Mouse (Mus musculus) embryonic facial prominence, embryonic 13.5 days (tissue): ENCODE measurements around the gene Cul7. TPM values are rescaled to one million over a fixed set of nuclear protein-coding genes. Genes with fewer than 3 reads are reported as not detected.

Experiments
- ATAC-seq: fragments of 200-750 bp; cut with Nextera tagmentation; 2 replicates; pipeline ENCODE4 v1.8.0; 2017; ENCODE audit warnings: low read depth; ENCODE audit not compliant: insufficient number of reproducible peaks, insufficient read depth, low FRiP score, low TSS enrichment
- H3K27ac ChIP-seq: fragments of 300-500 bp; sonication (generic); 2 replicates; pipeline ENCODE4 v1.5.1; 2015; ENCODE audit warnings: moderate library complexity, mild to moderate bottlenecking, inconsistent platforms
- H3K27me3 ChIP-seq: fragments of 300-500 bp; sonication (generic); 2 replicates; pipeline ENCODE4 v1.6.1; 2015; ENCODE audit warnings: mild to moderate bottlenecking, inconsistent platforms
- H3K36me3 ChIP-seq: fragments of 300-500 bp; sonication (generic); 2 replicates; pipeline ENCODE4 v1.6.1; 2015; ENCODE audit warnings: mild to moderate bottlenecking, inconsistent platforms
- H3K4me1 ChIP-seq: fragments of 300-500 bp; sonication (generic); 2 replicates; pipeline ENCODE4 v1.6.1; 2015; ENCODE audit warnings: inconsistent platforms
- H3K4me2 ChIP-seq: fragments of 300-500 bp; sonication (generic); 2 replicates; pipeline ENCODE4 v1.6.1; 2015; ENCODE audit warnings: moderate library complexity, mild to moderate bottlenecking, inconsistent platforms
- H3K4me3 ChIP-seq: fragments of 300-500 bp; sonication (generic); 2 replicates; pipeline ENCODE4 v1.5.1; 2015; ENCODE audit warnings: mild to moderate bottlenecking, inconsistent platforms
- H3K9ac ChIP-seq: fragments of 300-500 bp; sonication (generic); 2 replicates; pipeline ENCODE4 v1.6.1; 2015; ENCODE audit warnings: mild to moderate bottlenecking, inconsistent platforms
- H3K9me3 ChIP-seq: fragments of 300-500 bp; sonication (generic); 2 replicates; pipeline ENCODE4 v1.6.1; 2016; ENCODE audit warnings: inconsistent platforms
- WGBS: fragments of 180-500 bp; shearing (Covaris S2); methylation state at CpG from one replicate; pipeline ENCODE4 v1.1.7; 2015; ENCODE audit warnings: mixed read lengths; 5-methylcytosine and 5-hydroxymethylcytosine counted together
- polyA plus RNA-seq: library from polyadenylated mRNA; unstranded; fragments of >200 nt; fragmentation: Nextera tagmentation; extraction: Ambion mirVana; gene quantifications from 2 replicates; pipeline ENCODE4 v1.2.1, GENCODE M21; 2015

Gene Cul7
- polyA plus RNA-seq, 1 experiment from 2014 or later: 57.4 TPM

DNA sequence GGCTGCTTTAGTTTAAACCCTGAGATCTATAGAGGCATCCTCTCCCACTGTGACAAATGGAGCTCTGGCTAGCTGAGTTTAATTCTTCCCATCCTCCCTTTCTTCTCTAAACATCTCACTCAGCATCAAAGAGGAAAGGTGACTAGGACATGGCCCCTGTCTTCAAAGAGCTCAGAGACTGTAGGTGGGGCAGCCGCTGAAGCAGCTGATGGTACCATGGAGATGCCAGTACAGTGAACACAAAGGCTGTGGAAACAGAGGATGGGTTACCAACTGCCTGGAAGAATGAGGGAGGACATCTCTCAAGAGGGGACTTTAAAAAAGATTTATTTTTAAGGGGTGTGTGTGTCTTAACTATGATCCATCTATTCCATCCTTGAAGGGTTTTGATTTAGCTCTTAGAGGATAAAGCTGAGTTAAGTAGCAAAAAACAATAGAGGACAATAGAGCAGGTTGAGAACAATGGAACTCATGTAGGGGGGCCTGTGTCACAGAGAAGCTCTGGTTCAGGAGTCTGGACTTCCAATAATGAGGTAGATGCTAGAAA is 44.5 kb downstream of the Cul7 start:
- Histone ChIP-seq H3K36me3 (peaks cover 48% of the 10 kb centered on the region), H3K4me1 (no peaks in the 10 kb centered on the region)
- WGBS: 85% methylated on average over 1 of the region's 1 CpGs

DNA sequence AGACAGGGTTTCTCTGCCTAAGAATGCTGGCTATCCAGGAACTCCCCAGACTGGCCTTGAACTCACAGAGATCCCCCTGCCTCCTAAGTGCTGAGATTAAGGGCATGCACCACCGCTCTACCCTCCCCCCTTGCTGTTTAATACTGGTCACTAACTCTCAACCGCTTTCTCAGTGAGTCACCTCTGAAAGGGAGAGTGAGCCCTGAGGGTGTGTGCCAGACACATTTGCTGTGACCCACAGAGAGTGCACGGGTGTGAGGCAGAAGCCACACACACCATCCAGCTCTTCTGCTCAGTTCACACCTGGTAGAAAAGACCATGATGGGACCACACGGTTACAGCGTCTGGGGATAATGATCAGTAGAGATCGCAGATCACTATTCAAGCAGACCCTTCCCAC is 48.4 kb downstream of the Cul7 start:
- Histone ChIP-seq H3K27ac (no peak overlapping the region), H3K4me2 (no peak overlapping the region), H3K9ac (no peak overlapping the region), H3K36me3 (peaks cover 53% of the 10 kb centered on the region), H3K4me3 (no peak overlapping the region), H3K4me1 (peaks cover 22% of the 10 kb centered on the region), H3K9me3 (no peaks in the 10 kb centered on the region), H3K27me3 (no peaks in the 10 kb centered on the region)
- 82% methylated on average over 6 of the region's 6 CpGs for WGBS
- ATAC-seq: no peak

More for the DNA sequence above, 44.5 kb downstream of the Cul7 start:
- no peak overlapping the region for H3K4me3 ChIP-seq
- H3K27me3 ChIP-seq: no peaks in the 10 kb centered on the region
- ATAC-seq: no peak
- no peak overlapping the region for H3K9ac ChIP-seq
- H3K9me3 ChIP-seq: no peaks in the 10 kb centered on the region
- no peak overlapping the region for H3K4me2 ChIP-seq
- no peak overlapping the region for H3K27ac ChIP-seq

GRCm38 (mm10) chr17:46699245-46699644 is 49.1 kb downstream of the Cul7 start:
- WGBS: 88% methylated on average over 5 of the region's 5 CpGs

GRCm38 (mm10) chr17:46699912-46700311 is 49.8 kb downstream of the Cul7 start:
- Histone ChIP-seq H3K9me3 (no peaks in the 10 kb centered on the region), H3K4me3 (no peak overlapping the region), H3K36me3 (peaks cover 48% of the 10 kb centered on the region), H3K27ac (no peak overlapping the region), H3K4me2 (no peak overlapping the region), H3K27me3 (no peaks in the 10 kb centered on the region), H3K4me1 (peaks cover 28% of the 10 kb centered on the region), H3K9ac (no peak overlapping the region)
- WGBS: 95% methylated on average over 3 of the region's 3 CpGs
- no peak for ATAC-seq

More at GRCm38 (mm10) chr17:46699245-46699644, 49.1 kb downstream of the Cul7 start:
- H3K27ac ChIP-seq: no peak overlapping the region
- peaks cover 28% of the 10 kb centered on the region for H3K4me1 ChIP-seq
- no peak overlapping the region for H3K4me2 ChIP-seq
- no peaks in the 10 kb centered on the region for H3K27me3 ChIP-seq
- no peak for ATAC-seq
- H3K9me3 ChIP-seq: no peaks in the 10 kb centered on the region
- no peak overlapping the region for H3K4me3 ChIP-seq
- H3K9ac ChIP-seq: no peak overlapping the region; the same call in 1 of the 2 replicates
- peaks cover 50% of the 10 kb centered on the region for H3K36me3 ChIP-seq

GRCm38 (mm10) chr17:46701489-46701888 is 51.4 kb downstream of the Cul7 start:
- WGBS: 83% methylated on average over 12 of the region's 12 CpGs
- Histone ChIP-seq H3K4me1 (peaks cover 32% of the 10 kb centered on the region), H3K27me3 (no peaks in the 10 kb centered on the region), H3K27ac (no peak overlapping the region), H3K9ac (0 out of 2 replicates have a peak overlapping the region, but pooled peaks have one; percentile 97), H3K4me3 (no peak overlapping the region), H3K4me2 (peak overlapping the region; percentile 7; the same call in 1 of the 2 replicates), H3K9me3 (no peaks in the 10 kb centered on the region), H3K36me3 (peaks cover 39% of the 10 kb centered on the region)
- no peak for ATAC-seq

- Histone ChIP-seq H3K9ac (peak overlapping the region; percentile 97; the same call in 1 of the 2 replicates), H3K27me3 (no peaks in the 10 kb centered on the region), H3K4me3 (0 out of 2 replicates have a peak overlapping the region, but pooled peaks have one; percentile 94), H3K4me1 (peaks cover 32% of the 10 kb centered on the region), H3K36me3 (peaks cover 37% of the 10 kb centered on the region), H3K4me2 (0 out of 2 replicates have a peak overlapping the region, but pooled peaks have one; percentile 7), H3K27ac (no peak overlapping the region), H3K9me3 (no peaks in the 10 kb centered on the region)
- WGBS: 90% methylated on average over 12 of the region's 12 CpGs
- ATAC-seq: no peak
These were observed 52.0 kb downstream of the Cul7 start for GRCm38 (mm10) chr17:46702100-46702499.

DNA sequence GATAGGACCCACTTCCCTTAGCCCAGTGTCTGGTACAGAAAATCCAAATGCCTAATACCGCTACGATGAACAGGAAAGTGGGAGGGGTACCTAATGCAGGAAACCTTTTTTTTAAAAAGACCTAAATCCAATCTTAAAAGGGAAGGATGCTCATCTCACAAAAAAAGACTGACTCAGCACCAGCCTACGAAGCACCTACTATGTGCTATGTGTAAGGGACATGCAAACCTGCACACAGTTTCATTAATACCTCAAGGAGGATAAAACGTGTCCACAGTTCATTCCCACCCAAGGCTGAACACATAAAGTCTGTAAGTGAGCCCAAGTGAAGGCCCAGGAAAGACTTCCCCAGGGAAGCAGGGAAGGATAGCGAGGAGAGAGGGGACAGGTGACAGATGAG is 52.4 kb downstream of the Cul7 start:
- Histone ChIP-seq H3K36me3 (peaks cover 33% of the 10 kb centered on the region), H3K4me3 (peak overlapping the region; percentile 94; the same call in 1 of the 2 replicates), H3K9ac (peak overlapping the region; percentile 97), H3K27me3 (no peaks in the 10 kb centered on the region), H3K9me3 (no peaks in the 10 kb centered on the region), H3K4me1 (peaks cover 32% of the 10 kb centered on the region), H3K27ac (no peak overlapping the region), H3K4me2 (peak overlapping the region; percentile 85)
- no peak for ATAC-seq
- WGBS: 92% methylated on average over 5 of the region's 5 CpGs

DNA sequence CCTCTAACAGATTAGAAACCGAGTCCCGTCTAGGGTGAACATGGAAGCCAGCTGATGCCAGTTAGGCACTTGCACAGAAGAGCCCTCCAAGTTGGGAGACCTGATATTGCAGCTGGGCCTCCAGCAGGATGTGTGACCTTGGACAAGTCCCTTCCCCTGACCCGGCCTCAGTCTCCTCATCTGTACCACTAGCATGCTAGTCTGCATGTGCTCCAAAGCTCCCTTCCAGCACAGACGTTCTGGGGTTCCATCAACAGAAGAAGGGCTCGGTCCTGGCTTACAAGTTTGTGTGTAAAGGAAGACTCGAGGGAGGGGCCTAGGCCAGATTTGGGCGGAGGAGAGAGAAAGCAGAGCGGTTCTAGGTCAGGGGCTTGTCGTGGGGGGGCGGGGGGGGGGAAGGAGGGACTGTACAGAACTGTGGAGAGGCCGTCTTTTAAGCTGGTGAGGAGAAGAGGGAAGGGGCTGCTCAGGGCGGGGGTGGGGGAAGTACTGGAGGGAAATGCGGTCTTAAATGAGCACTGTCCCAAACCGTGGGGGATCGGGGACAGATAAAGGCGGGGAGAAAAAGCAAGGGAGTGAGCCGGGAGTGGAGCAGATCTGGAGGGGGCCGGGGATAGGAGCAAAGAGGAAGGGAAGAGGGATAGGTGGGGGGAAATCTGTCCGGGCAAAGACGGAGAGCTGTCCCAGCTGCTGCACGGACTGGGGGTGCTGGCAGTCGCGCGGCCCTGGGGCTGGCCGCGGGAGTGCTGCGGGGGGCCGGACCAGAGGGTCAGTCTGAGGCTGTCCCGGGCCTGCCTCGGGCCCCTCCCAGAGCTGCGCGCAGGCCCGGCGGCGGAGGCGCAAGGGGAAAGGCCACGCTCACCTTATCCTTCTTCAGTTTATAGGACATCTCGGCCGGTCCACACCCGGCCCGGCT is 54.1 kb downstream of the Cul7 start:
- Histone ChIP-seq H3K4me1 (peaks cover 32% of the 10 kb centered on the region), H3K36me3 (peaks cover 19% of the 10 kb centered on the region), H3K4me2 (peak overlapping the region; percentile 85), H3K27ac (peak overlapping the region; percentile 92), H3K27me3 (no peaks in the 10 kb centered on the region), H3K9me3 (no peaks in the 10 kb centered on the region), H3K4me3 (peak overlapping the region; percentile 94), H3K9ac (peak overlapping the region; percentile 97)
- peak; percentile 77 for ATAC-seq
- WGBS: 3% methylated on average over 41 of the region's 41 CpGs

DNA sequence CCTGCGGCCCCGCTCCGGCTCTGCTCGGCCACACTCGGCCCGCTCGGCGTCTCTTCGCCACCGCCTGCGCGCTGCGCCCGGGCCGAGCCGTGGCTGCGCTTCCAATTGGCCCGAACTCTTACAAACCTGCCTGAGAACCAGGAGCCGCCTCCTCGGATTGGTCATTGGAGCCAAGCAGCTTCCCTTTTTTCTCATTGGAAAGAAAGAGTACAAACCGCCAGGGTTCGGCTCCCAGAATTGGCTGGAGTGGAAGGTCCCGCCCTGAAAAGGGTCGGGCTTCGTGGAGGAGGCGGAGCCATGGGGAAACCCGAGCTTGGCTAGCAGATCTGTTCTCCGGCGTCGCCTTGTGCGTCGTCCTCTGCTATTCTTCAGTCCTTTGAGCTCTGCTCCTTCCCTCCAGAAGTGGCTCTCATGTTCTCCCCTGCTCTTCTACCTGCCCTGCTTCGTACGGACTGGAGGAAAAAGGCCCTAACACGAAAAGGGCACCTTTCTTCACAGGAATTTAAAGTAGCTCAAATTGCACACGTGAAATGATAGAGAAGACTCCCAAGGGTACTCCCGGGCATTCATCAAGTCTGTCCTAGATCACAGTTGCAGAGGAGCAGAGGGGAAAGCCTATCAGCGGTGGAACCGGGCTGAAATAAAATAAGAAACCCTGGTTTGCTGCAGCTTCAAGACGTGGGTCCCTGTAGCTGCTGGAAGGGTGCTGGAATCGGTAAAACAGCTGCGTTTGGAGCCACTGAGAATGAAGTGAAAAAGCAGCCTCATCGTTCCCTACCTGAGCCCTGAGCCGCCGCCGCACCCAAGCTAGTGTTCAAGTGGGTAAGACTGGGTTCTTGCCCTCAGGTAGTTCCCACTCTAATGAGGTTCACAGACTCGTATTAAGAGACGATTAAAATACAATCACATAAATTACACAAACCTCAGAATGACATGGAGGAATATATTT is 55.0 kb downstream of the Cul7 start, which contains the start of gene Ppp2r5d:
Ppp2r5d (minus strand) TSS at position 225 of the 949 bp plus-strand sequence.
- H3K4me1 ChIP-seq: peaks cover 32% of the 10 kb centered on the region
- peak within 1 kb of the TSS; percentile 85 for H3K4me2 ChIP-seq
- H3K4me3 ChIP-seq: peak within 1 kb of the TSS; percentile 94
- peak; percentile 90 for ATAC-seq
- WGBS: under 1% methylated on average over 48 of the region's 48 CpGs
- H3K36me3 ChIP-seq: peaks cover 11% of the 10 kb centered on the region
- H3K9me3 ChIP-seq: no peaks in the 10 kb centered on the region
- H3K27ac ChIP-seq: peak within 1 kb of the TSS; percentile 92
- no peaks in the 10 kb centered on the region for H3K27me3 ChIP-seq
- H3K9ac ChIP-seq: peak within 1 kb of the TSS; percentile 97

- no peak overlapping the region for H3K9ac ChIP-seq
- H3K4me2 ChIP-seq: no peak overlapping the region
- ATAC-seq: no peak
- H3K36me3 ChIP-seq: 0 out of 2 replicates have a peak, but pooled peaks cover under 1% of the 10 kb centered on the region
- WGBS: 88% methylated on average over 14 of the region's 14 CpGs
- H3K9me3 ChIP-seq: no peaks in the 10 kb centered on the region
- H3K27ac ChIP-seq: no peak overlapping the region
- H3K4me3 ChIP-seq: no peak overlapping the region
- H3K27me3 ChIP-seq: no peaks in the 10 kb centered on the region
- H3K4me1 ChIP-seq: peaks cover 30% of the 10 kb centered on the region
These were observed 56.4 kb downstream of the Cul7 start for GRCm38 (mm10) chr17:46706375-46707089.
